Mouse (Mus musculus): ENCODE measurements at regions not wholly inside any gene's neighbourhood (a gene's known extent, or its start where the extent isn't known, plus 50 kb on each side); places are given as distances from the start of the nearest gene placed in this dataset.

GRCm38 (mm10) chr10:110676503-110676902, 68.7 kb upstream of the E2f7 start:
- no peaks in the 10 kb centered on the region for H3K4me1 ChIP-seq (replicated peaks)
- no peak overlapping the region for H3K4me3 ChIP-seq (replicated peaks)
- no peak overlapping the region for H3K4me2 ChIP-seq (replicated peaks)
- H3K9me3 ChIP-seq: no peaks in the 10 kb centered on the region
- no peak overlapping the region for H3K9ac ChIP-seq
- 65% methylated on average over 4 of the region's 4 CpGs for WGBS
- H3K36me3 ChIP-seq: no peaks in the 10 kb centered on the region
- H3K27ac ChIP-seq: no peak overlapping the region
- H3K27me3 ChIP-seq (replicated peaks): no peaks in the 10 kb centered on the region
- no peak for ATAC-seq

All from intestine, embryonic 15.5 days (tissue).